Mouse (Mus musculus) cortical plate, adult 2 months (tissue): ENCODE results near the gene Terb2.

ENCODE experiments used
- CTCF ChIP-seq: fragments of 200-500 bp; IDR thresholded peaks from 2 replicates; pipeline ENCODE4 v1.5.1; 2011; ENCODE audit warnings: mild to moderate bottlenecking, control low read depth, low read length; ENCODE audit not compliant: insufficient read depth; ENCODE audit errors: extremely low read depth
- POLR2A ChIP-seq: fragments of 200-500 bp; IDR thresholded peaks from 2 replicates; pipeline ENCODE4 v1.6.1; 2011; ENCODE audit warnings: mild to moderate bottlenecking, low read length, control low read depth; ENCODE audit not compliant: insufficient read depth; ENCODE audit errors: extremely low read depth

DNA sequence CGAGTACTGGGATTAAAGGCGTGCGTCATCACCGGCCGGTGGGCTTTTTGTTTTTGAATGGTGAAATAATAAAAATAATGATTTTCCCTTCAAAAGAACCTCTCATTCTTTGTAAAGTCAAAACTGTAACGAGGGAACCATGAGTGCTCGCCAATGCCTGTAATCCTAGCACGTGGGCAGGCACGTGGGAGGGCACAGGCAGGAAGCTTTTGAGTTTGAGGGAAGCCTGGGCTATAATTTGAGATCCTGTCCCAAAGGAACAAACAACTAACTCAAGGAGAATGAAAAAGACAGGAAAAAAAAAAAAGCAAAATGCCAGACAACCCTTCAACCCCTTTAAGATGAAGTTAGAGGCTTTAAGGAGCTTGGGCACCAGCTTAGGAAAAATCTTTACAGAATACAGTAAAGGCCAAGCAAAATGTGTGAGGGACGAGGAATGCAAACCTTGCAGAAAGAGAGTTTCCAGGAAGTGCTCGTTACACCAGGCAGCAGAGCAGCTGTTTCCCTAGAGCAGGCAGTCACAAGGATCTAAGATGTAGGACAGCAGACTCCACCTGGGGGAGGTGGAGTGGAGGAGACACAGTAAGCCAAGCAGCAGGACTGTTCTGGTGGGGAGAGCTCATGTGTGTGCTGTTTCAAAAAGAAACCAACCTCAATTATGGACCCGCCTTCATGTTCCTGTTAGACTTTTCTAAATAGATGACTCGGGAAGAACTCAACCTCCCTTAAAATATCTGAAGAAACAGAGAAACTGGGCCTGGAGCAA is 22.5 kb upstream of the Terb2 start:
- no peak for TF ChIP-seq POLR2A
- TF ChIP-seq CTCF, result no peak
